Mouse (Mus musculus) heart, embryonic 16.5 days (tissue): ENCODE data around the gene Zfp683. TPM values are rescaled to one million over a fixed set of nuclear protein-coding genes. Genes with fewer than 3 reads are reported as not detected.

Experiments used
- ATAC-seq: fragments of 200-750 bp; cut with Nextera tagmentation; replicated peaks from 2 replicates; pipeline ENCODE4 v1.8.0; 2017; ENCODE audit warnings: moderate number of reproducible peaks; ENCODE audit not compliant: insufficient read depth, low FRiP score; ENCODE audit errors: extremely low read depth
- H3K27ac ChIP-seq: fragments of 300-500 bp; sonication (generic); 2 replicates; pipeline ENCODE4 v1.5.1; 2014; ENCODE audit warnings: mild to moderate bottlenecking, low read length, control low read depth, moderate library complexity
- H3K27me3 ChIP-seq: fragments of 300-500 bp; sonication (generic); 2 replicates; pipeline ENCODE4 v1.6.1; 2014; ENCODE audit warnings: low read length, mixed read lengths; ENCODE audit not compliant: control insufficient read depth, insufficient read depth
- H3K36me3 ChIP-seq: fragments of 300-500 bp; sonication (generic); 2 replicates; pipeline ENCODE4 v1.6.1; 2014; ENCODE audit not compliant: control insufficient read depth, insufficient read depth
- H3K4me1 ChIP-seq: fragments of 300-500 bp; sonication (generic); 2 replicates; pipeline ENCODE4 v1.6.1; 2014; ENCODE audit warnings: low read length, mixed read lengths; ENCODE audit not compliant: control insufficient read depth, insufficient read depth
- H3K4me2 ChIP-seq: fragments of 300-500 bp; sonication (generic); 2 replicates; pipeline ENCODE4 v1.6.1; 2014; ENCODE audit warnings: low read depth, mild to moderate bottlenecking, control low read depth, low read length
- H3K4me3 ChIP-seq: fragments of 300-500 bp; sonication (generic); 2 replicates; pipeline ENCODE4 v1.5.1; 2014; ENCODE audit warnings: mild to moderate bottlenecking, control low read depth, low read length
- H3K9ac ChIP-seq: fragments of 300-500 bp; sonication (generic); 2 replicates; pipeline ENCODE4 v1.6.1; 2014; ENCODE audit warnings: low read length, control low read depth
- H3K9me3 ChIP-seq: fragments of 300-500 bp; sonication (generic); replicated peaks from 2 replicates; pipeline ENCODE4 v1.6.1; 2016; ENCODE audit warnings: low read length; ENCODE audit not compliant: control insufficient read depth
- WGBS: fragments of 180-500 bp; shearing (Covaris S2); extraction: QIAGEN DNeasy Blood & Tissue Kit; methylation state at CpG from one replicate; pipeline ENCODE4 v1.1.7; 2014; 5-methylcytosine and 5-hydroxymethylcytosine counted together
- polyA plus RNA-seq: library from polyadenylated mRNA; unstranded; fragments of >200 nt; fragmentation: Nextera tagmentation; extraction: Ambion mirVana; gene quantifications from 2 replicates; pipeline ENCODE4 v1.2.1, GENCODE M21; 2015

Gene Zfp683
- 0.09 TPM in 1 of 2 replicates, not detected in the other for polyA plus RNA-seq

DNA sequence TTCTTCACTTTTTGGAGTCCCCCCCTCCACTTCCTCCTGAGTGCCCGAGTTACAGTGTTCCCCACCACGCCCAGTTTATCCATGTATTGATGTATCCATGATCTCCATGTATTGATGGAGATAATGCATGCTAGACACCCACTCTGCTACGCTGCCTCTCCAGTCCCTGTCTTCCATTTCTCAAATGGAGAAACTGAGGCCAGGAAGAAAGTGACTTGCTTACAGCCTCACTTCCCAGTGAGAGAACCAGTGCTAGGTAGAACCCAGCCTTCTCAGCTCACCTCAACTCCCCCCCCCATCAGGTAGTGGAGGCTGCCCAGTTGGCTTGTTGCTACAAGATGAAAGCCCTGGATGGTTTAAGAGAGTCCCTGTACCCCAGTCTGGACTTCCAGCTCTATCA, at the start of gene Zfp683:
Zfp683 (plus strand) TSS at position 301 of the 400 bp plus-strand sequence.
- H3K27ac ChIP-seq, result no peak within 1 kb of the TSS
- no peaks in the 10 kb centered on the region for H3K27me3 ChIP-seq
- no peaks in the 10 kb centered on the region for H3K36me3 ChIP-seq
- H3K9ac ChIP-seq, result no peak within 1 kb of the TSS
- H3K4me1 ChIP-seq, result peaks cover 16% of the 10 kb centered on the region
- H3K4me2 ChIP-seq, result no peak within 1 kb of the TSS
- ATAC-seq, result no peak
- WGBS, result 87% methylated on average over 3 of the region's 3 CpGs
- no peaks in the 10 kb centered on the region for H3K9me3 ChIP-seq
- H3K4me3 ChIP-seq, result no peak within 1 kb of the TSS

DNA sequence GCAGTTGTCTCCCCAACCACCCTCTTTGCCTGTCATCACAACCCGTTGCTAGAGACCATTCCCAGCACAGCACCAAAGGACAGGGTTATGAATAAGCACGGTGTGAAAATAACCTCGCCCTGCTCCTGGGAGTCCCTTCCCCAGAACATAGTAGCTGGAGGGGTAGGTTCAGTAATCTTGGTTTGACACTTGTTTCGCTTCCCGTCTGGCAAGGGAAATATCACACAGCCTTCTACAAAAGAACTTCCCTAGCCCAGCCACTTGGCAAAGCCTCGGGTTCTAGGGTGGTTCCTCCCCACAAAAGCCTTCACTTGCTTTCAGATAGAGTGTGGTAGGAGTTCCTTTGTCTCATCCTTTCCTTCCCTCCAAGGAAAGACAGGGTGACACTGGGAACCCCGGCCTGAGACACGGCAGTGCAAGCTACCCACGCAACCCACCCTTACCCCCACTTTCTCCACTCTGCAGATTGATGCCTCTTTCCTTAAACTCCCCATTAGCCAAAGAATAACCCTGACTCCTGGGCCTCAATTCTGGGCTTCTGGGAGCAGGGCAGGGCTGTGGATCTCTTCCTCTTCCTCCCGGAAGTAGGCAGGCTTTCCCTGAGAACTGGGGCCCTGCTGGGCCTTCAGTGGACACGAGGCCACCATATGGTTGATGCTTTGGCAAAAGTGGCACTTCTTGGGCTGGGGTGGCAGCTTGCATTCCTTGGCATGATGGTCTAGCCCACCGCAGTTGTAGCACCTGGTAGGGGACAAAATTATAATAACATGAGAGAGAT, 47.9 kb upstream of the Zfp683 start:
- Histone ChIP-seq H3K4me2 (no peak overlapping the region), H3K27ac (no peak overlapping the region), H3K9ac (no peak overlapping the region), H3K36me3 (no peaks in the 10 kb centered on the region), H3K27me3 (no peaks in the 10 kb centered on the region), H3K4me1 (peaks cover 3% of the 10 kb centered on the region; the same call in 1 of the 2 replicates), H3K9me3 (no peaks in the 10 kb centered on the region), H3K4me3 (no peak overlapping the region)
- WGBS, result 55% methylated on average over 12 of the region's 12 CpGs
- ATAC-seq, result no peak

DNA sequence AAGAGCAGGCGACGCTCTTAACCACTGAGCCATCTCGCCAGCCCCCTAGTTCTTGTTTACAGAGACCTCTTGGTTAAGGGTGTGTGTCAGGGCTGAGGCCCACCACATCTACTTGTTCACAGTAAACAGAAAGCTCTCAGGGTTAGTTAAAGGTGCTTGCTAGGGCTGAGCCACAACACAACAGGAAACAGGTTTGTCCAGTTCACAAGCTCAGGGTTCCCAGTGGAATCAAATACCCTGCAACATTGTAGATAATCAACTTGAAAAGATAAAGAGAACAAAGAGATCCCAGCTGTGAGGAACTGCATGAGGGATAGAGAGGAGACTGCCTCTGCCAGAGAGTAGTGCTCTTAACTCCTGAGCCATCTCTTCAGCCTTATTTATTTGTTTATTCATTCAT, 46.8 kb upstream of the Zfp683 start:
- H3K4me1 ChIP-seq, result peaks cover 5% of the 10 kb centered on the region; the same call in 1 of the 2 replicates
- 86% methylated on average over 3 of the region's 3 CpGs for WGBS

DNA sequence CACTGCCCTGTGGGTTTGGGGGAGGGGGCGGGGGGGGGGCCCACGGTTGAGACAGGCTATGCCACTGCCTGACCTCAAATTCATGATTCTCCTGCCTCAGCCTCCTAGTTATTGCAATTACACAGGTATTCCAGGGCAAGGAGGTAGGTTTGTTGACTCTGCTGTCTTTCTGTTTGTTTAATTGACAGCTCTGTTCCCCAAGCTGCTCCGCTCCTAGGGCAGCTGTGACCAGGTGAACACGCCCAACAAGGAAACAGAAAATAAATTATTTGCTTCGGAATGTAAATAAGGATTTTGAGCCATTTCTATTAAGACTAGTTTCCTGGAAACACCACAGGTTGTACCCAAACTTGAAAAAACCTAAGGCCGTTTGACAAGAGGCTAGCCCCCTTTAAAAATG, 43.9 kb upstream of the Zfp683 start:
- Histone ChIP-seq H3K36me3 (no peaks in the 10 kb centered on the region), H3K4me2 (no peak overlapping the region), H3K9ac (no peak overlapping the region), H3K27ac (no peak overlapping the region), H3K27me3 (no peaks in the 10 kb centered on the region), H3K4me3 (no peak overlapping the region), H3K4me1 (peaks cover 13% of the 10 kb centered on the region; the same call in 1 of the 2 replicates), H3K9me3 (no peaks in the 10 kb centered on the region)
- no peak for ATAC-seq
- 63% methylated on average over 6 of the region's 6 CpGs for WGBS

More for the DNA sequence above, 46.8 kb upstream of the Zfp683 start:
- no peaks in the 10 kb centered on the region for H3K36me3 ChIP-seq
- no peak for ATAC-seq
- H3K9me3 ChIP-seq, result no peaks in the 10 kb centered on the region
- no peak overlapping the region for H3K4me3 ChIP-seq
- H3K9ac ChIP-seq, result no peak overlapping the region
- no peak overlapping the region for H3K4me2 ChIP-seq
- no peaks in the 10 kb centered on the region for H3K27me3 ChIP-seq
- H3K27ac ChIP-seq, result no peak overlapping the region

DNA sequence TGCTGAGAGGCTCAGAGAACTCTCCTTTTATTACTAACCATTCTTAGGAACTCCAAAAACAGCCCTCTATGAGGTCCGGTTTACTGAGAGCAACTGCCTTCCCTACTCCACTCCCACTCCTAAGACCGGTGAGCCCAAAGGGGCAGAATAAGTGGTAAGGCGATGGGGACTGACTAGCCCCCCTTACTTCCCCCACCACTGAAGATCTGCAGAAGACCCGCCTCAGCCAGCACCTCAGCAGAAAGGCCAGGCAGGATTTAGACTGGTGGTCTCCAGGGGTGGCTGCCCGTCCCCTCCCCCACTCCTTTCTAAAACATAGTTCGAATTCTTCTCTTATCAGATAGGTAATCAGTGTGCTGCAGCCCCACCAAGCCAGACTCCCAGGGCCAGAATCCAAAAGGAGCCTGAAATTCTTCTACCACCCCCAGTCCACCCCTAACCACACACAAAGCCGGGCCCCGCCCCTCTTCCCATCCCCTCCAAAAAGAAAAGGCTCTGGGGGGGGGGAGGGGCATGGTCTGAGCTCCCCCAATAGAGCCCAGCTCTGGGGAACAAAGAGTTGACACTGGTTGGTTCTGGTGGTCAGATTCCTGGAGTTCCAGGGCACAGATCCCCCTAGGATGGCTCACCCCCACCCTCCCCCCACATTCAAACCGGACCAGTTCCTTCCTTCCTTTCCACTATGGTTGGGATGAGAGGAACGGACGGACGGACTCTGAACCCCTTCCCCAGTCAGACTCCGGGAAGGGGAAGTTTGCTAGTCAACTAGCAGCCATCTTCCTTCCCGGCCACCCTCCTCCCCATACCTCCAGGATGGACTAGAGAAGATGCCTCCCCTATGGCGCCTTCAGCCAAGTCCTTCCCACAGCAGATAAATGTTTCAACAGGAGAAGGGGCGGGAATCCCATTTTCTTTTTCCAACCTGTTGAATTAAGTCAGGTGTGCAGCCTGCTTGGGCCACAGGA, 41.9 kb upstream of the Zfp683 start:
- WGBS, result 11% methylated on average over 16 of the region's 16 CpGs
- no peaks in the 10 kb centered on the region for H3K36me3 ChIP-seq
- H3K4me3 ChIP-seq, result no peak overlapping the region
- ATAC-seq, result no peak
- no peak overlapping the region for H3K27ac ChIP-seq
- H3K4me2 ChIP-seq, result 0 out of 2 replicates have a peak overlapping the region, but pooled peaks have one; percentile 5
- H3K9me3 ChIP-seq, result no peaks in the 10 kb centered on the region
- H3K4me1 ChIP-seq, result peaks cover 13% of the 10 kb centered on the region; the same call in 1 of the 2 replicates
- no peak overlapping the region for H3K9ac ChIP-seq
- peaks cover 8% of the 10 kb centered on the region for H3K27me3 ChIP-seq

DNA sequence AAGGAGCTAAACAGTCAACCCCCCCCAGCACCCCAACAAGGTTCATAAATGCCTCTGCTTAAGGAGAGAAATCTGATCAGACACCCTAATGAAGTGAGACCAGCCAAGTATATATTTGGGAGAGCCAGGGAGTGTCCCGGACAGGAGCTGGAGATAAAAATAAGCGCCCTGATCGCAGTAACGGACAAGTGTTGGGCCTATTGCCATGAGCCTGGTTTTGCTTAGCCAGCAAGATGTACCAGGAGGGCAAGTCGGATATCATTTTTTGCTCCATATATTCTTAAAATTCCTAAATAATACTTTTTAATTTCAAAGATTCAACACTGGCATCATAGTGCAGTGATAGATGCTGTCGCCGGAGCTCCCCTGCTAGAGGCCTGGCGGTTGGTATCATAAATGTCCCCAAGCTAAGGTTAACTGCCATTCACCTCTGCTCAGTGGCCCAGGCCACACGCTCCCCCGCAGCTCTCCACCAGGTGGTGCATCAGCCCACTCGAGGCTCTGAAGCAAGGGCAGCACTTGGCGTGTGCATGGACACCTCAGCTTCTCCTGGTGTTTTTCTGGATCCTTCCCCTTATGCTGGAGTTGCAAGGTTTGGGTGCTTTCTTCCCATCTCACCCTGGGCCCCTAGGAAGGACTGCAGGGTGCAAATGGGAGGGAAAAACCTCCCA, 40.6 kb upstream of the Zfp683 start:
- Histone ChIP-seq H3K36me3 (no peaks in the 10 kb centered on the region), H3K9ac (no peak overlapping the region), H3K4me3 (no peak overlapping the region), H3K9me3 (no peaks in the 10 kb centered on the region), H3K27me3 (peaks cover 21% of the 10 kb centered on the region), H3K27ac (no peak overlapping the region), H3K4me1 (peaks cover 20% of the 10 kb centered on the region), H3K4me2 (no peak overlapping the region)
- 31% methylated on average over 12 of the region's 12 CpGs for WGBS
- no peak for ATAC-seq

DNA sequence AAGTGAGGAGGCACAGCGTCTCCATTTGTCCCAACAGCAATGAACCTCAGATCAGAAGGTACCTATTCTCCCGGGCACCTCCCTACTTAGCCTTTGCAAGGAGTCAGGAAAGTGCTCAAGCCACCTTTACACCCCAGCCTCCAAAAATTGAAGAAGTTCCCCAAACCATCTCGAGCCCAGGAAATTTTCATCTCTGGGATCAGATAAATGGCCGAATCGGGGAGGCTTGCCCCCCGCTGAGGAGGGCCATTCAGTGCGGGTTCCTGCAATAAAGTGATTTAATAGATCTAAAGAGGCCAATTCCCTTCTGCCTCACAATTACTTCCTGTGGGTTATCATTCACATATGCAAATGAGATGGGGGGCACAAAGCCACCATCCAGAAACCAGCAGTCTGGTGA, 37.4 kb upstream of the Zfp683 start:
- H3K9ac ChIP-seq, result no peak overlapping the region
- H3K4me3 ChIP-seq, result no peak overlapping the region
- WGBS, result 19% methylated on average over 7 of the region's 7 CpGs
- no peaks in the 10 kb centered on the region for H3K36me3 ChIP-seq
- H3K9me3 ChIP-seq, result no peaks in the 10 kb centered on the region
- no peak overlapping the region for H3K27ac ChIP-seq
- H3K4me2 ChIP-seq, result no peak overlapping the region
- no peak for ATAC-seq
- peaks cover 46% of the 10 kb centered on the region for H3K27me3 ChIP-seq
- peaks cover 21% of the 10 kb centered on the region for H3K4me1 ChIP-seq

DNA sequence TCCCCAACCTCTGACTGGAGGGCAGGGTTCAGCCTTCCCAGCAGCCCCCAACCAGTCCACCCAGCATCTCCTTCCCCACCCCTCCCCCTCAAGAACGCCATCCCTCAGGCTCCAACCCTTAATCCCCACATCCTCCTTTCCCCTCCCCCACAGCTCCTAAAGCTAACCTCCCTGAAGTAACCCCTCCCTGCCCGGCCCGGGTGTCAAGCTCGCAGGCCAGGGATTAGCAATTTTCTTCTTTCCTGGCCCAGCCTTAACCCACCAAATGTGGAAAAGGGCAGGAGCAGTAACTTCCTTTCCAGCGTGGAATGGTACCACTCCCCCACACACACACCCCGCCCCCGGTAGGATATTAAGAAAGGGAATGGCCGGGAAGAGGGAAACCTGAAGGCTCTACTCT, 36.9 kb upstream of the Zfp683 start:
- Histone ChIP-seq H3K4me2 (no peak overlapping the region), H3K27me3 (peaks cover 46% of the 10 kb centered on the region), H3K4me1 (peaks cover 17% of the 10 kb centered on the region), H3K36me3 (no peaks in the 10 kb centered on the region), H3K27ac (no peak overlapping the region), H3K9ac (no peak overlapping the region), H3K4me3 (no peak overlapping the region), H3K9me3 (no peaks in the 10 kb centered on the region)
- ATAC-seq, result no peak
- 4% methylated on average over 8 of the region's 8 CpGs for WGBS
